Mouse (Mus musculus) monocyte, adult 2 months (primary cell): Measurements from ENCODE around the gene Slc35a3.

Experiments used
- DNase-seq, 2 experiments: peaks; one replicate each; pipeline ENCODE4 v3.0.0; 2022; ENCODE audit warnings: low spot score in 2 of 2, low read depth in 1 of 2

Gene Slc35a3

GRCm38 (mm10) chr3:116641811-116642371, 70.7 kb downstream of the Slc35a3 start:
- no peak for DNase-seq

- DNase-seq: no peak
Observed at GRCm38 (mm10) chr3:116640024-116640423, 72.6 kb downstream of the Slc35a3 start.

GRCm38 (mm10) chr3:116638572-116638971, 74.1 kb downstream of the Slc35a3 start:
- no peak for DNase-seq

GRCm38 (mm10) chr3:116637693-116638476, 74.7 kb downstream of the Slc35a3 start:
- no peak for DNase-seq

- no peak for DNase-seq
Observed at GRCm38 (mm10) chr3:116635799-116636198, 76.8 kb downstream of the Slc35a3 start.

- no peak for DNase-seq
Observed at GRCm38 (mm10) chr3:116634853-116635252, 77.8 kb downstream of the Slc35a3 start.

GRCm38 (mm10) chr3:116634091-116634490, 78.5 kb downstream of the Slc35a3 start:
- no peak for DNase-seq

GRCm38 (mm10) chr3:116632971-116633370, 79.7 kb downstream of the Slc35a3 start:
- DNase-seq: no peak

GRCm38 (mm10) chr3:116631459-116631858, 81.2 kb downstream of the Slc35a3 start:
- no peak for DNase-seq

- no peak for DNase-seq
Observed at GRCm38 (mm10) chr3:116622641-116623040, 90.0 kb downstream of the Slc35a3 start.

- DNase-seq: no peak
Observed at GRCm38 (mm10) chr3:116620636-116621370, 91.8 kb downstream of the Slc35a3 start.
